Mouse (Mus musculus) hindbrain, embryonic 11.5 days (tissue): Measurements from ENCODE around the gene Zdhhc18. TPM values are rescaled to one million over a fixed set of nuclear protein-coding genes. Genes with fewer than 3 reads are reported as not detected.

ENCODE experiments used
- ATAC-seq: fragments of 200-750 bp; cut with Nextera tagmentation; 2 replicates; pipeline ENCODE4 v1.8.0; 2017; ENCODE audit warnings: mild to moderate bottlenecking, moderate TSS enrichment, moderate library complexity; ENCODE audit not compliant: low FRiP score
- DNase-seq: peaks from one replicate; pipeline ENCODE4 v3.0.0-alpha.2; 2015; ENCODE audit warnings: low spot score
- H3K27ac ChIP-seq: fragments of 300-500 bp; sonication (generic); 2 replicates; pipeline ENCODE4 v1.5.1; 2014; ENCODE audit warnings: mild to moderate bottlenecking, low read depth, low read length
- H3K27me3 ChIP-seq: fragments of 300-500 bp; sonication (generic); 2 replicates; pipeline ENCODE4 v1.6.1; 2014; ENCODE audit warnings: mild to moderate bottlenecking, low read length, moderate library complexity, mixed read lengths; ENCODE audit not compliant: control insufficient read depth, insufficient read depth
- H3K36me3 ChIP-seq: fragments of 300-500 bp; sonication (generic); 2 replicates; pipeline ENCODE4 v1.6.1; 2014; ENCODE audit warnings: mild to moderate bottlenecking, low read length, moderate library complexity, mixed read lengths; ENCODE audit not compliant: control insufficient read depth, insufficient read depth
- H3K4me1 ChIP-seq: fragments of 300-500 bp; sonication (generic); replicated peaks from 2 replicates; pipeline ENCODE4 v1.6.1; 2014; ENCODE audit warnings: low read length, mixed read lengths; ENCODE audit not compliant: control insufficient read depth, insufficient read depth
- H3K4me2 ChIP-seq: fragments of 300-500 bp; sonication (generic); replicated peaks from 2 replicates; pipeline ENCODE4 v1.6.1; 2014; ENCODE audit warnings: mild to moderate bottlenecking, low read depth, low read length
- H3K4me3 ChIP-seq: fragments of 300-500 bp; sonication (generic); 2 replicates; pipeline ENCODE4 v1.5.1; 2014; ENCODE audit warnings: low read depth, low read length
- H3K9ac ChIP-seq: fragments of 300-500 bp; sonication (generic); 2 replicates; pipeline ENCODE4 v1.6.1; 2014; ENCODE audit warnings: low read depth, low read length
- H3K9me3 ChIP-seq: fragments of 300-500 bp; sonication (generic); 2 replicates; pipeline ENCODE4 v1.6.1; 2016; ENCODE audit warnings: low read length; ENCODE audit not compliant: control insufficient read depth
- WGBS: fragments of 180-500 bp; shearing (Covaris S2); extraction: QIAGEN DNeasy Blood & Tissue Kit; methylation state at CpG from one replicate; pipeline ENCODE4 v1.1.7; 2014; 5-methylcytosine and 5-hydroxymethylcytosine counted together
- polyA plus RNA-seq: library from polyadenylated mRNA; unstranded; fragments of >200 nt; fragmentation: Nextera tagmentation; extraction: Ambion mirVana; gene quantifications from 2 replicates; pipeline ENCODE4 v1.2.1, GENCODE M21; 2014

Zdhhc18 gene
- polyA plus RNA-seq, 1 experiment from 2014 or later: 2.8 TPM

- Histone ChIP-seq H3K27me3 (no peaks in the 10 kb centered on the region), H3K4me3 (no peak overlapping the region), H3K27ac (no peak overlapping the region), H3K36me3 (peaks cover 9% of the 10 kb centered on the region), H3K9ac (no peak overlapping the region), H3K4me2 (no peak overlapping the region), H3K4me1 (peaks cover 3% of the 10 kb centered on the region), H3K9me3 (no peaks in the 10 kb centered on the region)
- no peak for DNase-seq
- ATAC-seq: no peak
- WGBS: 80% methylated on average over 7 of the region's 7 CpGs
These were observed 27.3 kb upstream of the Zdhhc18 start for GRCm38 (mm10) chr4:133677266-133677665.

- peaks cover 3% of the 10 kb centered on the region for H3K4me1 ChIP-seq
- H3K27me3 ChIP-seq: no peaks in the 10 kb centered on the region
- WGBS: 27% methylated on average over 3 of the region's 3 CpGs
- H3K36me3 ChIP-seq: peaks cover 9% of the 10 kb centered on the region
- no peak overlapping the region for H3K4me3 ChIP-seq
- no peak overlapping the region for H3K9ac ChIP-seq
- H3K9me3 ChIP-seq: no peaks in the 10 kb centered on the region
- H3K27ac ChIP-seq: peak overlapping the region; percentile 40
- ATAC-seq (no peak), DNase-seq (no peak)
- no peak overlapping the region for H3K4me2 ChIP-seq
These were observed 26.2 kb upstream of the Zdhhc18 start for GRCm38 (mm10) chr4:133676189-133676588.

GRCm38 (mm10) chr4:133675594-133676016 is 25.7 kb upstream of the Zdhhc18 start:
- H3K4me1 ChIP-seq: peaks cover 3% of the 10 kb centered on the region
- no peak overlapping the region for H3K4me3 ChIP-seq
- DNase-seq: peak; percentile 78
- 0% methylated on average over 5 of the region's 5 CpGs for WGBS
- no peak overlapping the region for H3K9ac ChIP-seq
- peak; percentile 64 for ATAC-seq
- H3K27me3 ChIP-seq: no peaks in the 10 kb centered on the region
- H3K4me2 ChIP-seq: no peak overlapping the region
- H3K27ac ChIP-seq: peak overlapping the region; percentile 40
- H3K36me3 ChIP-seq: peaks cover 4% of the 10 kb centered on the region; the same call in 1 of the 2 replicates
- H3K9me3 ChIP-seq: no peaks in the 10 kb centered on the region

GRCm38 (mm10) chr4:133674331-133674695 is 24.4 kb upstream of the Zdhhc18 start:
- Histone ChIP-seq H3K36me3 (no peaks in the 10 kb centered on the region), H3K4me2 (no peak overlapping the region)

GRCm38 (mm10) chr4:133673666-133674330 is 23.8 kb upstream of the Zdhhc18 start:
- 48% methylated on average over 10 of the region's 10 CpGs for WGBS
- Histone ChIP-seq H3K4me1 (peaks cover 3% of the 10 kb centered on the region), H3K9me3 (no peaks in the 10 kb centered on the region), H3K27me3 (no peaks in the 10 kb centered on the region), H3K36me3 (no peaks in the 10 kb centered on the region), H3K4me3 (no peak overlapping the region), H3K4me2 (peak overlapping the region; percentile 61; the same call in 1 of the 2 replicates), H3K9ac (no peak overlapping the region), H3K27ac (no peak overlapping the region)
- ATAC-seq (no peak), DNase-seq (no peak)

More at GRCm38 (mm10) chr4:133674331-133674695, 24.4 kb upstream of the Zdhhc18 start:
- H3K27ac ChIP-seq: no peak overlapping the region
- peaks cover 3% of the 10 kb centered on the region for H3K4me1 ChIP-seq
- 72% methylated on average over 8 of the region's 8 CpGs for WGBS
- H3K27me3 ChIP-seq: no peaks in the 10 kb centered on the region
- ATAC-seq (no peak), DNase-seq (no peak)
- no peaks in the 10 kb centered on the region for H3K9me3 ChIP-seq
- no peak overlapping the region for H3K4me3 ChIP-seq
- H3K9ac ChIP-seq: no peak overlapping the region

GRCm38 (mm10) chr4:133672845-133673647 is 23.1 kb upstream of the Zdhhc18 start:
- no peaks in the 10 kb centered on the region for H3K9me3 ChIP-seq
- peak overlapping the region; percentile 73 for H3K9ac ChIP-seq
- H3K4me2 ChIP-seq: peak overlapping the region; percentile 61
- peak overlapping the region; percentile 95 for H3K27ac ChIP-seq
- DNase-seq (no peak), ATAC-seq (no peak)
- 6% methylated on average over 24 of the region's 24 CpGs for WGBS
- no peaks in the 10 kb centered on the region for H3K36me3 ChIP-seq
- H3K4me1 ChIP-seq: peaks cover 3% of the 10 kb centered on the region
- no peaks in the 10 kb centered on the region for H3K27me3 ChIP-seq
- H3K4me3 ChIP-seq: peak overlapping the region; percentile 73

- H3K4me3 ChIP-seq: peak within 1 kb of the TSS; percentile 73
- H3K27me3 ChIP-seq: no peaks in the 10 kb centered on the region
- H3K36me3 ChIP-seq: no peaks in the 10 kb centered on the region
- H3K9me3 ChIP-seq: no peaks in the 10 kb centered on the region
- under 1% methylated on average over 65 of the region's 76 CpGs for WGBS
- peak within 1 kb of the TSS; percentile 61 for H3K4me2 ChIP-seq
- ATAC-seq (peak; percentile 88), DNase-seq (peak; percentile 96)
- peaks cover 3% of the 10 kb centered on the region for H3K4me1 ChIP-seq
- H3K9ac ChIP-seq: peak within 1 kb of the TSS; percentile 73
- peak within 1 kb of the TSS; percentile 95 for H3K27ac ChIP-seq
These were observed 22.2 kb upstream of the Zdhhc18 start, which contains the start of gene Pigv for GRCm38 (mm10) chr4:133671881-133672844. Pigv (minus strand) TSS chr4:133672647.

- no peaks in the 10 kb centered on the region for H3K36me3 ChIP-seq
- ATAC-seq: no peak
- DNase-seq: peak; percentile 89
- H3K4me1 ChIP-seq: peaks cover 3% of the 10 kb centered on the region
- peak overlapping the region; percentile 73 for H3K9ac ChIP-seq
- H3K4me2 ChIP-seq: peak overlapping the region; percentile 61
- no peaks in the 10 kb centered on the region for H3K9me3 ChIP-seq
- H3K4me3 ChIP-seq: peak overlapping the region; percentile 73
- no peaks in the 10 kb centered on the region for H3K27me3 ChIP-seq
- 6% methylated on average over 13 of the region's 13 CpGs for WGBS
- peak overlapping the region; percentile 95 for H3K27ac ChIP-seq
These were observed 21.4 kb upstream of the Zdhhc18 start for GRCm38 (mm10) chr4:133671184-133671880.
